Mouse (Mus musculus): ENCODE measurements at regions not wholly inside any gene's neighbourhood (a gene's known extent, or its start where the extent isn't known, plus 50 kb on each side); places are given as distances from the start of the nearest gene placed in this dataset.

- no peak for ATAC-seq
These were observed 56.1 kb downstream of the Foxi3 start for GRCm38 (mm10) chr6:71012436-71012822.

- no peak for ATAC-seq
These were observed 56.6 kb downstream of the Foxi3 start for GRCm38 (mm10) chr6:71012823-71013461.

- ATAC-seq, result no peak
These were observed 60.1 kb downstream of the Foxi3 start for GRCm38 (mm10) chr6:71016388-71016787.

- ATAC-seq, result no peak
These were observed 65.0 kb downstream of the Foxi3 start for GRCm38 (mm10) chr6:71021353-71021752.

- ATAC-seq, result no peak
These were observed 69.1 kb downstream of the Foxi3 start for GRCm38 (mm10) chr6:71025472-71025871.

- no peak for ATAC-seq
These were observed 73.3 kb downstream of the Foxi3 start for GRCm38 (mm10) chr6:71029663-71030062.

GRCm38 (mm10) chr6:71030541-71030940 is 74.2 kb downstream of the Foxi3 start:
- no peak for ATAC-seq

GRCm38 (mm10) chr6:71044241-71044640 is 87.9 kb downstream of the Foxi3 start:
- ATAC-seq, result no peak

GRCm38 (mm10) chr6:71045261-71045660 is 88.9 kb downstream of the Foxi3 start:
- ATAC-seq, result no peak

- ATAC-seq, result peak; percentile 69
These were observed 92.1 kb downstream of the Foxi3 start for GRCm38 (mm10) chr6:71048199-71049094.

- ATAC-seq, result no peak
These were observed 93.9 kb downstream of the Foxi3 start for GRCm38 (mm10) chr6:71050248-71050647.

GRCm38 (mm10) chr6:71050754-71051213 is 93.5 kb downstream of the Thnsl2 start:
- ATAC-seq, result no peak

GRCm38 (mm10) chr6:71057209-71057858 is 86.9 kb downstream of the Thnsl2 start:
- ATAC-seq, result no peak

GRCm38 (mm10) chr6:71060116-71060515 is 84.1 kb downstream of the Thnsl2 start:
- ATAC-seq, result no peak

- ATAC-seq, result no peak
These were observed 81.3 kb downstream of the Thnsl2 start for GRCm38 (mm10) chr6:71062980-71063379.

- ATAC-seq, result no peak
These were observed 78.8 kb downstream of the Thnsl2 start for GRCm38 (mm10) chr6:71065428-71065827.

- no peak for ATAC-seq
These were observed 75.0 kb downstream of the Thnsl2 start for GRCm38 (mm10) chr6:71069229-71069628.

- no peak for ATAC-seq
These were observed 69.4 kb downstream of the Thnsl2 start for GRCm38 (mm10) chr6:71074789-71075191.
